Mouse (Mus musculus) ES-Bruce4 (cell line): ENCODE data around the gene C3ar1. TPM values are rescaled to one million over a fixed set of nuclear protein-coding genes. Genes with fewer than 3 reads are reported as not detected.

Source experiments
- H3K27ac ChIP-seq: 2 replicates; pipeline ENCODE4 v1.5.1; 2012; ENCODE audit warnings: low read length, inconsistent platforms; ENCODE audit not compliant: insufficient read depth
- H3K27me3 ChIP-seq: 2 replicates; pipeline ENCODE4 v1.6.1; 2012; ENCODE audit warnings: mild to moderate bottlenecking, low read length, inconsistent platforms; ENCODE audit not compliant: control insufficient read depth, poor library complexity, insufficient read depth, severe bottlenecking
- H3K36me3 ChIP-seq: 2 replicates; pipeline ENCODE4 v1.6.1; 2012; ENCODE audit warnings: inconsistent platforms, mild to moderate bottlenecking, low read length, moderate library complexity; ENCODE audit not compliant: control insufficient read depth, poor library complexity, insufficient read depth, severe bottlenecking
- H3K4me1 ChIP-seq: one replicate; pipeline ENCODE4 v1.8.1; 2011; ENCODE audit warnings: low read length; ENCODE audit not compliant: control insufficient read depth, insufficient read depth
- H3K4me3 ChIP-seq: 2 replicates; pipeline ENCODE4 v1.5.1; 2011; ENCODE audit warnings: low read depth, mild to moderate bottlenecking, low read length
- H3K9ac ChIP-seq: 2 replicates; pipeline ENCODE4 v1.6.1; 2012; ENCODE audit warnings: low read depth, mild to moderate bottlenecking, inconsistent platforms; ENCODE audit not compliant: poor library complexity, severe bottlenecking
- H3K9me3 ChIP-seq: replicated peaks from 2 replicates; pipeline ENCODE4 v1.6.1; 2012; ENCODE audit warnings: mild to moderate bottlenecking, low read length, inconsistent platforms; ENCODE audit not compliant: control insufficient read depth, poor library complexity, insufficient read depth, severe bottlenecking
- CTCF ChIP-seq: IDR thresholded peaks from one replicate; pipeline ENCODE4 v1.8.1; 2011; ENCODE audit warnings: low read depth, low read length
- EP300 ChIP-seq: IDR thresholded peaks from 2 replicates; pipeline ENCODE4 v1.6.1; 2011; ENCODE audit warnings: low read depth, low read length; ENCODE audit not compliant: insufficient read depth
- POLR2A ChIP-seq: IDR thresholded peaks from one replicate; pipeline ENCODE4 v1.8.1; 2011; ENCODE audit warnings: low read length; ENCODE audit not compliant: insufficient read depth
- polyA plus RNA-seq: library from polyadenylated mRNA; stranded (reverse); fragments of >200 nt; gene quantifications from 2 replicates; pipeline ENCODE4 v1.2.4, GENCODE M21; 2011; ENCODE audit warnings: low read depth; ENCODE audit not compliant: missing spikeins, insufficient read depth, insufficient read length

The C3ar1 gene
- polyA plus RNA-seq, 1 experiment = not detected

- Histone ChIP-seq H3K27ac (no peak within 1 kb of the TSS), H3K9me3 (no peaks in the 10 kb centered on the region), H3K36me3 (no peaks in the 10 kb centered on the region), H3K9ac (peak within 1 kb of the TSS; percentile 85), H3K27me3 (0 out of 2 replicates have a peak, but pooled peaks cover 1% of the 10 kb centered on the region), H3K4me1 (no peaks in the 10 kb centered on the region), H3K4me3 (peak within 1 kb of the TSS; percentile 78)
- TF ChIP-seq CTCF = no peak
Observed at GRCm38 (mm10) chr6:122819306-122820070, 36.5 kb downstream of the C3ar1 start, which contains the start of gene Foxj2. Foxj2 (plus strand) TSS chr6:122819914.

GRCm38 (mm10) chr6:122813640-122814039 lies 42.3 kb downstream of the C3ar1 start:
- Histone ChIP-seq H3K4me1 (no peaks in the 10 kb centered on the region), H3K9ac (no peak overlapping the region), H3K27me3 (no peaks in the 10 kb centered on the region), H3K9me3 (no peaks in the 10 kb centered on the region), H3K27ac (no peak overlapping the region), H3K4me3 (no peak overlapping the region), H3K36me3 (no peaks in the 10 kb centered on the region)
- TF ChIP-seq EP300 = no peak

GRCm38 (mm10) chr6:122812716-122813115 lies 43.2 kb downstream of the C3ar1 start:
- Histone ChIP-seq H3K36me3 (no peaks in the 10 kb centered on the region), H3K9ac (no peak overlapping the region), H3K4me3 (no peak overlapping the region), H3K9me3 (no peaks in the 10 kb centered on the region), H3K27ac (no peak overlapping the region), H3K27me3 (no peaks in the 10 kb centered on the region), H3K4me1 (no peaks in the 10 kb centered on the region)
- TF ChIP-seq CTCF (no peak), POLR2A (no peak), EP300 (no peak)

- Histone ChIP-seq H3K27me3 (no peaks in the 10 kb centered on the region), H3K27ac (peak overlapping the region; percentile 84), H3K36me3 (no peaks in the 10 kb centered on the region), H3K4me1 (no peaks in the 10 kb centered on the region), H3K4me3 (peak overlapping the region; percentile 59), H3K9me3 (no peaks in the 10 kb centered on the region), H3K9ac (peak overlapping the region; percentile 88)
- TF ChIP-seq CTCF = no peak
- TF ChIP-seq POLR2A = no peak
- no peak for TF ChIP-seq EP300
Observed at GRCm38 (mm10) chr6:122811771-122812600, 44.0 kb downstream of the C3ar1 start.

- Histone ChIP-seq H3K27me3 (no peaks in the 10 kb centered on the region), H3K9me3 (no peaks in the 10 kb centered on the region), H3K36me3 (no peaks in the 10 kb centered on the region), H3K27ac (peak overlapping the region; percentile 84), H3K9ac (peak overlapping the region; percentile 88), H3K4me3 (peak overlapping the region; percentile 62), H3K4me1 (no peaks in the 10 kb centered on the region)
- TF ChIP-seq EP300 (no peak), CTCF (no peak), POLR2A (no peak)
Observed at GRCm38 (mm10) chr6:122811280-122811652, 44.7 kb downstream of the C3ar1 start.

GRCm38 (mm10) chr6:122810615-122811279 lies 45.2 kb downstream of the C3ar1 start:
- no peaks in the 10 kb centered on the region for H3K4me1 ChIP-seq
- no peaks in the 10 kb centered on the region for H3K9me3 ChIP-seq
- peak overlapping the region; percentile 91 for H3K9ac ChIP-seq
- H3K36me3 ChIP-seq = no peaks in the 10 kb centered on the region
- H3K4me3 ChIP-seq = peak overlapping the region; percentile 100
- peak overlapping the region; percentile 98 for H3K27ac ChIP-seq
- TF ChIP-seq EP300 = 0 out of 2 replicates have a peak, but pooled peaks have one; percentile 42
- no peak for TF ChIP-seq CTCF
- TF ChIP-seq POLR2A = peak; percentile 31
- H3K27me3 ChIP-seq = no peaks in the 10 kb centered on the region
